Mouse (Mus musculus): Measurements from ENCODE around the gene Lrrc1. TPM values are rescaled to one million over a fixed set of nuclear protein-coding genes. Genes with fewer than 3 reads are reported as not detected.

Lrrc1 gene
- total RNA-seq, 2 experiments from 2014 or later, result 7.3 to 7.8 TPM

GRCm38 (mm10) chr9:77543351-77544321 is 1.0 kb downstream of the Lrrc1 start:
- DNase-seq (ENCODE audit: low spot score in 2 of 2), result peak; percentile 22 to 27

GRCm38 (mm10) chr9:77541556-77541955 is 3.1 kb downstream of the Lrrc1 start:
- DNase-seq (ENCODE audit: low spot score in 2 of 2), result no peak

GRCm38 (mm10) chr9:77539232-77539631 is 5.4 kb downstream of the Lrrc1 start:
- DNase-seq (ENCODE audit: low spot score in 2 of 2), result no peak

- DNase-seq (ENCODE audit: low spot score in 2 of 2), result no peak
Observed at GRCm38 (mm10) chr9:77537357-77537756, 7.3 kb downstream of the Lrrc1 start.

GRCm38 (mm10) chr9:77536832-77537231 is 7.8 kb downstream of the Lrrc1 start:
- no peak for DNase-seq (ENCODE audit: low spot score in 2 of 2)

- DNase-seq (ENCODE audit: low spot score in 2 of 2), result no peak
Observed at GRCm38 (mm10) chr9:77536286-77536685, 8.4 kb downstream of the Lrrc1 start.

GRCm38 (mm10) chr9:77535021-77535744 is 9.5 kb downstream of the Lrrc1 start:
- no peak for DNase-seq (ENCODE audit: low spot score in 2 of 2)

- DNase-seq (ENCODE audit: low spot score in 2 of 2), result no peak
Observed at GRCm38 (mm10) chr9:77528379-77529041, 16.2 kb downstream of the Lrrc1 start.

- no peak for DNase-seq (ENCODE audit: low spot score in 2 of 2)
Observed at GRCm38 (mm10) chr9:77527170-77527569, 17.5 kb downstream of the Lrrc1 start.

GRCm38 (mm10) chr9:77526715-77527114 is 18.0 kb downstream of the Lrrc1 start:
- no peak for DNase-seq (ENCODE audit: low spot score in 2 of 2)

GRCm38 (mm10) chr9:77525595-77526295 is 18.9 kb downstream of the Lrrc1 start:
- DNase-seq (ENCODE audit: low spot score in 2 of 2), result no peak

GRCm38 (mm10) chr9:77523793-77524192 is 20.9 kb downstream of the Lrrc1 start:
- DNase-seq (ENCODE audit: low spot score in 2 of 2), result no peak

- no peak for DNase-seq (ENCODE audit: low spot score in 2 of 2)
Observed at GRCm38 (mm10) chr9:77522476-77522875, 22.2 kb downstream of the Lrrc1 start.

GRCm38 (mm10) chr9:77519198-77519597 is 25.5 kb downstream of the Lrrc1 start:
- DNase-seq (ENCODE audit: low spot score in 2 of 2), result no peak

- no peak for DNase-seq (ENCODE audit: low spot score in 2 of 2)
Observed at GRCm38 (mm10) chr9:77516782-77517364, 27.8 kb downstream of the Lrrc1 start.

GRCm38 (mm10) chr9:77513892-77514291 is 30.8 kb downstream of the Lrrc1 start:
- no peak for DNase-seq (ENCODE audit: low spot score in 2 of 2)

- no peak for DNase-seq (ENCODE audit: low spot score in 2 of 2)
Observed at GRCm38 (mm10) chr9:77512220-77512619, 32.5 kb downstream of the Lrrc1 start.

- no peak for DNase-seq (ENCODE audit: low spot score in 2 of 2)
Observed at GRCm38 (mm10) chr9:77510574-77510973, 34.1 kb downstream of the Lrrc1 start.

GRCm38 (mm10) chr9:77507743-77508394 is 36.8 kb downstream of the Lrrc1 start:
- DNase-seq (ENCODE audit: low spot score in 2 of 2), result no peak

Measured in layer of hippocampus, postnatal 14 days (tissue).